Mouse (Mus musculus): Measurements from ENCODE around the gene Col20a1.

The Col20a1 gene

GRCm38 (mm10) chr2:180994360-180994759 is 8.0 kb downstream of the Col20a1 start:
- no peak for DNase-seq (ENCODE audit: low spot score in 2 of 2)

- no peak for DNase-seq (ENCODE audit: low spot score in 2 of 2)
Observed at GRCm38 (mm10) chr2:180995457-180995856, 9.1 kb downstream of the Col20a1 start.

- peak; percentile 35 to 58 for DNase-seq (ENCODE audit: low spot score in 2 of 2)
Observed at GRCm38 (mm10) chr2:180996436-180996835, 10.1 kb downstream of the Col20a1 start.

DNA sequence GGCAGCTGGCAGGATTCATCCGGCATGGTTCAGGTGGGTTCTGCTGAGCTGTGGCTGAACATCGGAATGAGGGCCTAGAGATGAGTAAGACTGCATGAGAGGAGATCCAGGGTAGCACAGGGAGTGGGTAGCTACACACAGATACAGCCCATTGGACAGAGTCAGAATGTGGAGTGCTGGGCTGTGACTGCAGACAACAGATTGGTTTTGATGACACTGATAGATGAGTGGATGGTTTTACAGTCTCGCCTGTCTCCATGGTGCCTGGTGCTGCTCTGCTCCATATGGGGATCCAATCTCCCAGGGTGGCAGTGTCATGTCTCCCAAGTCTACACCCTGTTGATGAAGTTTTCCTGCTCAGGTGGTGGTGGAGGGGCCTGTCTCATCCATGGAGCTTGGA is 10.6 kb downstream of the Col20a1 start:
- no peak for DNase-seq (ENCODE audit: low spot score in 2 of 2)

DNA sequence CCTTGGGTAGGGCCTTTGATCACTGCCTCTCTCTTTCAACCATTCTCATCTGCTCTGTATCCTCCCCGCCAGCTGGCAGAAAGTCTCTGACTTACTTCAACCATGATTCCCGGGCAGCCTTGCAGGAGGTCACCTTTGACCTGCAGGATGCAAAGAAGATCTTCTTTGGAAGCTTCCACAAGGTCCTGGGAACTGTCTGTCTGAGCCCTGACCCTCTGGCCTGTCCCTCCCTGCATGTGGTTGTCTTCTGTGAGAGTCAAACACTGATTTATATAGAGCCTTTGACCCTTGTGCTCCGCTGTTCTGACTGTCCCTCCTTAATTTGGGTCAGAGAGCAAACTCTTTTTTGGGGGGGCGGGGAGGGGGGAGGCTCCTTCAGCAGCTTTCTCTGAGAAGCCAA is 20.7 kb downstream of the Col20a1 start:
- no peak for DNase-seq (ENCODE audit: low spot score in 2 of 2)

GRCm38 (mm10) chr2:181008339-181008738 is 22.0 kb downstream of the Col20a1 start:
- no peak for DNase-seq (ENCODE audit: low spot score in 2 of 2)

DNA sequence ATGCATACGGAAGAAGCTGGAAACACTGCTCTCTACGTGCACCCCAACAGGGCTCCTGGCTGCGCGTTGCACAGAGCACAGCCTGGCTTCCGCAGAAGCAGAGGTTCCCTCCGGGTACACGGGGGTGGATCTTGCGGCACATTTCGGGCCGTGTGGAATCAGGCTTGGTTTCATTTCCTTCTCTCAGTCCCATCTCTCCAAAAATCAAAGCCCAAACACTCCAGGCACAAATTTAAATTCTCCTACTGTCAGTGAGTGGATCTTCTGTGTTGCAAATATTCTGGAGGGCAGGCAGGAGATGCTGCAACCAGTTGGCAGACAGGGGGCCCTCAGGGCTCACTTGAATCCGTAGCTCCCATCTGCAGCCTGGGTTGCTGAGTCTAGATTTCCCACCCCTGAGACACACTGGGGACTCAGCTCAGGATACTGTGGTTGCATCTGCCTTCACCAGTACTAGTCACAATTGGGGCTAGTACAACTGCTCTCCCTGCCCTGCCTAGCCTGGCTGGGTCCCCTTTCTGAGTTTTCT is 45.1 kb downstream of the Col20a1 start:
- peak in 1 of 2 experiments; percentile 30 for DNase-seq (ENCODE audit: low spot score in 2 of 2)

DNA sequence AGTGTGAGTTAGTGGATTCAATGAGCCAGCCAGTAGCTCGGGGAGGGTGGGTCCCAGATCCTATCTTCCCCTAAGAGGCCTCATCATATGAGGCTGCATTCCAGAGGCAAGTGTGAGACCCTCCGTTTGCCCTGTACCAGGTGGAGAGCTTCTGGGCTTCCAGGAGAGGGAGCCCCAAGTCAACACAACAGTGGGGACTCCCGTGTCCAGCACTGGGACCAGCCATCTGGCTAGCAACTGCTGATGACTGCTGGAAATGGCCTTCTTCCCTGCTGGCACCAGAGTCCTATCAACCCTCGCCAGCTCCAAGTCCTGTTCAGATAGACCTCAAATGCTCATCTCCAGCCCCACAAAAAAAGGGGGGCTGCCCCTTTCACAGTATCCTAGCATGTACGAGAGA is 46.1 kb downstream of the Col20a1 start:
- DNase-seq (ENCODE audit: low spot score in 2 of 2), result no peak

- DNase-seq (ENCODE audit: low spot score in 2 of 2), result no peak
Observed at GRCm38 (mm10) chr2:181033310-181033709, 47.0 kb downstream of the Col20a1 start.

GRCm38 (mm10) chr2:181035186-181035585 is 48.9 kb downstream of the Col20a1 start:
- DNase-seq (ENCODE audit: low spot score in 2 of 2), result no peak

DNA sequence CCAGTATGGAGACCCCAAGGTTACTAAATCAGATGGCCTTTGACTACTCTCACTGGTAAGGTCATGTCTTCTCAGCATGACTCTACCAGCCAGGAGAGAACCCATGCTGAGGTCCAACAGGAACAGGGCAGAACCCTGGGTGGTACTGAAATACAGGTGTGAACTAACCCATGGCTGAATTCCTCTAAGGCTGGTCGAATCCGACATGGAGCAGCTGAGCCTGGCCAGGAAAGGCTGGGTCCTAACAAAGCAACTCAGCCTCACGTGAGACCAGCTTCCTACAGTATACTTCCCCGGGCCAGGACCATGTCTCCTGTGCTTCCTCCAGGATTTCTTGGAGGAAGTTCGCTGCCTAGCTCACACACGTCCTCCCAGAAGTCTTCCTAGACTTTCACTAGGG is 50.2 kb downstream of the Col20a1 start:
- DNase-seq (ENCODE audit: low spot score in 2 of 2), result no peak

- no peak for DNase-seq (ENCODE audit: low spot score in 2 of 2)
Observed at GRCm38 (mm10) chr2:181038644-181039355, 52.5 kb downstream of the Col20a1 start.

GRCm38 (mm10) chr2:181039356-181039680 is 53.0 kb downstream of the Col20a1 start:
- no peak for DNase-seq (ENCODE audit: low spot score in 2 of 2)

DNA sequence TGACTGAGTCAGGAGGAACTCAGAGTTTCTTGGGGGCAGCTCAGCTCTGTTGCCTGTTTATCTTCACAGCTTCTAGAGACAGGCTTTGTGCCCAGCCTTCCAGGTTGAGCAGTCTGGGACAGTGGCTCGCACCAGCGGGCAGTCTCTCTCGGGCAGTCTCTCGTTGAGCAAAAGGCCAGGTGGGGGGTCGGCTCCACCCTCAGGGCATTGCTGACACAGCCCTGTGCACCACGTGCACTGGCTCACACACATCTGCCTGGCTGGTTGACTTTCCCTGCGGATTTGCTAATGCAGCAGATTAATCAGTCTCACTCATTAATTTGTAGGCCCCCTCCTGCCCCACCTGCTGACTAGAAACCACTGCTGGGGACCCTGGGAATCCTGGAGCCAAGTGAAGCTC is 55.6 kb downstream of the Col20a1 start:
- no peak for DNase-seq (ENCODE audit: low spot score in 2 of 2)

DNA sequence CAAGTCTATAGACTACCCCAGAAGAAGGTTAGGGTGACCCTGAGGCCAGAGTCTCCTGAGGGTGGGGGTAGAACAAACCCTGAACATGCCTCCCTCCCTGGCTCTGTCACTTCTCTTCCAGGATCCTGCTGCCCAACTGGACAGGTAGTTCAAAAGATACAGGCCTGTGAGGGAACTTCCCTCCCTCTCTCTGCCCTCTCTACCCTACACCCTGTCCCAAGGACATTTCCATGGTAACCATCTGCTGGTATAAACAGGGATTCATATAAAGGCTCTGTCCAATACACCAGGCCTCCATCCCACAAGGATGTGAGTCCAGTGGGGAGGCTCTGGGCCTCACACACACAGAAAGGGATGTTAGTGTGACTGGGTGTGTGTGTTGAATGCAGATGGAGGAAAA is 56.0 kb downstream of the Col20a1 start:
- no peak for DNase-seq (ENCODE audit: low spot score in 2 of 2)

- DNase-seq (ENCODE audit: low spot score in 2 of 2), result no peak
Observed at GRCm38 (mm10) chr2:181043437-181043836, 57.1 kb downstream of the Col20a1 start, which contains the start of gene Chrna4. Gene Chrna4, minus strand, starts transcription at chr2:181043546.

DNA sequence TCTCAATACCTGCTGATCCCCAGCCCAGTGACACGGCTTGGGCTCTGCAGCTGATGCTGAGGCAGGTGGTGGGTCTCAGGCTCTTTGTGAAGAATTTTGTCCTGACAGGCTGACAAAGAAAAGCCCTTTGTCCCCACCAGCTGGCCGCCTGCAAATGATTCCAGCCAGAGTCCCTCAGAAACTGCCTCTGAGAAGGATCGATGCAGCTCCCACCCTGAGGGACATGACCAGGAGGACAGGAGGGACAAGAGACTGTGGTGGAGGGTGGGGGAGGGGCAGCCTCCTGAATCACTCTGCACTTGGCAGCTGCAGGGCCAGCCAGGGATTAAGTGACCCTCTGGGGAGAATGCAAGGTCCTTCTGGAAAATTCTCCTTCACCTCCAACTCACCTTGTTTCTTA is 57.7 kb downstream of the Col20a1 start:
- DNase-seq (ENCODE audit: low spot score in 2 of 2), result no peak

- DNase-seq (ENCODE audit: low spot score in 2 of 2), result no peak
Observed at GRCm38 (mm10) chr2:181048252-181048945, 62.1 kb downstream of the Col20a1 start.

DNA sequence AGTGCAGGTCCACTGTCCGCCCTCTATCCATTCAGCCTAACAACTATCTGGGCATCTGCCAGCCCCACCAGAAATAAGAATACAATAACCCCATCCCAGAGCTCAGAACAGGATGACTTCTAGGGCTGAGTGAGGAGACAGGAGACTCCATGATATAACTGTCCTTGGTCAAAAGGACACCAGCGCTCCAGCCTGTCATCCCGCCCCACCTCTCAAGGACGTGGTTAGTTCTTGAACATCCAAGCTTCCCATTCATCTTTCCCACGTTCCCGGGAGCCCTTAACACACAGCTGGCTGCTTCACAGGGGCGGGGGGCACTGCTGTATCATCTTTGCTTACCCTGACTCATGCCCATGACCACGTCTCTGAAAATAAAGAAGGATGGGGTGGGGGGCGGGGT is 62.7 kb downstream of the Col20a1 start:
- no peak for DNase-seq (ENCODE audit: low spot score in 2 of 2)

DNA sequence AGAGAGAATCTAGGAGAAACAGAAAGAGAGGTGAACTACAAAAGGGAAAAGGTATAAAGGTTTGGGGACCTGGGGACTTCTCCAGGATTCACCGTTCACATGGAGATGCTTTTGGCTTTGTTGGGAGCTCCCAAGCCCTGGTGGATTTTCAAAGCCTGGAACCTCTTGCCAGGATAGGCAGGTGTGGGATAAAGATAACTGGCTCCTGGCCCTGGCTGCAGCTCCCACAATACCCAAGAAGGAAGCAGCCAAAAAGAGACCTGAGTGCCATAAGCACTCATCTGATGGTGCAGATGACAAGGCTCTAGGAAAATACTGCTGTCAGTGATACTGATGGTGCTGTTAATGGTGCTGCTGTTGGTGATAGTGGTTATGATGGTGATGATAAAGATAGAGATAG is 65.8 kb downstream of the Col20a1 start:
- no peak for DNase-seq (ENCODE audit: low spot score in 2 of 2)

- no peak for DNase-seq (ENCODE audit: low spot score in 2 of 2)
Observed at GRCm38 (mm10) chr2:181057341-181057740, 71.0 kb downstream of the Col20a1 start.

GRCm38 (mm10) chr2:181058193-181058592 is 71.9 kb downstream of the Col20a1 start:
- no peak for DNase-seq (ENCODE audit: low spot score in 2 of 2)

DNA sequence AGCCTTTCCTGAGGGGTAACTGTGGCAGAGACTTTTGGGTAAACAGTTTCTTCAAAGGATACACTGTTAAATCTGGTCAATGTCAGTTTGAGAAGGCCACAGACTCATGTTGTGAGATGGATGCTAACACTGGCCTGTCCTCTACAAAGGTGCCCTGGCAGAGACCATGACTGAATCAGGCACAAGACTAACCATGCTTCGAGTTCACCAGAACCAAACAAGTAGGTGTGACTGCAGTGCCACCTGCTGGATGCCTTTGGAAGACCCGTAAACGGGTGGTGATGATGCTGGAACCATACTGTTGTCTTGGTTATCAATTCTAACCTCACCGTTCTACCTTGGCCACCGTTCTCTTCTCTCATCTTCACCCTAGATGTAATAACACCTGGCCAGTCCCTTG is 73.8 kb downstream of the Col20a1 start:
- DNase-seq (ENCODE audit: low spot score in 2 of 2), result peak in 1 of 2 experiments; percentile 89
